Mouse (Mus musculus) kidney, postnatal 36 days (tissue): ENCODE results near the gene 4930564D02Rik.

Experiments
- DNase-seq, 2 experiments: peaks; one replicate each; pipeline ENCODE4 v3.0.0; 2021 to 2022; ENCODE audit warnings: mixed read lengths in 2 of 2

4930564D02Rik gene

GRCm38 (mm10) chr3:105058627-105059513 lies 7.8 kb upstream of the 4930564D02Rik start:
- DNase-seq = peak; percentile 80 to 88

GRCm38 (mm10) chr3:105059911-105060310 lies 6.7 kb upstream of the 4930564D02Rik start:
- no peak for DNase-seq

- DNase-seq = no peak
Measured at GRCm38 (mm10) chr3:105060992-105061391, 5.7 kb upstream of the 4930564D02Rik start.

GRCm38 (mm10) chr3:105061496-105061895 lies 5.1 kb upstream of the 4930564D02Rik start:
- DNase-seq = no peak

- DNase-seq = no peak
Measured at GRCm38 (mm10) chr3:105061991-105062390, 4.7 kb upstream of the 4930564D02Rik start.

- DNase-seq = no peak
Measured at GRCm38 (mm10) chr3:105062676-105063075, 4.0 kb upstream of the 4930564D02Rik start.

- DNase-seq = no peak
Measured at GRCm38 (mm10) chr3:105070553-105070952, 3.9 kb downstream of the 4930564D02Rik start.

GRCm38 (mm10) chr3:105071251-105071650 lies 4.6 kb downstream of the 4930564D02Rik start:
- DNase-seq = no peak

- no peak for DNase-seq
Measured at GRCm38 (mm10) chr3:105072536-105072935, 5.9 kb downstream of the 4930564D02Rik start.

GRCm38 (mm10) chr3:105075796-105076195 lies 9.2 kb downstream of the 4930564D02Rik start:
- DNase-seq = no peak

- peak; percentile 63 to 90 for DNase-seq
Measured at GRCm38 (mm10) chr3:105078231-105078826, 11.7 kb downstream of the 4930564D02Rik start.

- peak; percentile 59 to 65 for DNase-seq
Measured at GRCm38 (mm10) chr3:105087344-105087743, 20.7 kb downstream of the 4930564D02Rik start.

GRCm38 (mm10) chr3:105088638-105089037 lies 22.0 kb downstream of the 4930564D02Rik start:
- DNase-seq = peak in 1 of 2 experiments; percentile 33

GRCm38 (mm10) chr3:105090147-105090546 lies 23.5 kb downstream of the 4930564D02Rik start:
- DNase-seq = no peak

- DNase-seq = peak; percentile 53 to 77
Measured at GRCm38 (mm10) chr3:105090981-105091380, 24.3 kb downstream of the 4930564D02Rik start.

- peak; percentile 29 to 53 for DNase-seq
Measured at GRCm38 (mm10) chr3:105092721-105093505, 26.3 kb downstream of the 4930564D02Rik start.

GRCm38 (mm10) chr3:105094448-105094847 lies 27.8 kb downstream of the 4930564D02Rik start:
- peak in 1 of 2 experiments; percentile 40 for DNase-seq

- DNase-seq = no peak
Measured at GRCm38 (mm10) chr3:105095026-105095425, 28.4 kb downstream of the 4930564D02Rik start.

GRCm38 (mm10) chr3:105097581-105097980 lies 30.9 kb downstream of the 4930564D02Rik start:
- DNase-seq = no peak

GRCm38 (mm10) chr3:105099526-105100269 lies 33.1 kb downstream of the 4930564D02Rik start:
- peak in 1 of 2 experiments; percentile 6 for DNase-seq

GRCm38 (mm10) chr3:105100270-105100589 lies 33.6 kb downstream of the 4930564D02Rik start:
- no peak for DNase-seq

- no peak for DNase-seq
Measured at GRCm38 (mm10) chr3:105105827-105106226, 39.2 kb downstream of the 4930564D02Rik start.
